Mouse (Mus musculus) brain, embryonic 14.5 days (tissue): ENCODE data around the gene Coq10a.

Source experiments
- CTCF ChIP-seq: fragments of 200-500 bp; IDR thresholded peaks from 2 replicates; pipeline ENCODE4 v1.5.1; 2012; ENCODE audit warnings: inconsistent platforms, mild to moderate bottlenecking, moderate library complexity, borderline replicate concordance; ENCODE audit not compliant: insufficient read depth, insufficient read length; ENCODE audit errors: extremely low read depth
- POLR2A ChIP-seq: fragments of 200-500 bp; IDR thresholded peaks from 2 replicates; pipeline ENCODE4 v1.6.1; 2012; ENCODE audit warnings: mild to moderate bottlenecking, inconsistent platforms, borderline replicate concordance; ENCODE audit not compliant: poor library complexity, insufficient read depth, insufficient read length, severe bottlenecking; ENCODE audit errors: extremely low read depth

GRCm38 (mm10) chr10:128379260-128379659 is 10.5 kb upstream of the Coq10a start:
- TF ChIP-seq CTCF (no peak), POLR2A (no peak)
